Comparison of ENCODE assay signal across 8 mouse cellular contexts in the genomic region with DNA sequence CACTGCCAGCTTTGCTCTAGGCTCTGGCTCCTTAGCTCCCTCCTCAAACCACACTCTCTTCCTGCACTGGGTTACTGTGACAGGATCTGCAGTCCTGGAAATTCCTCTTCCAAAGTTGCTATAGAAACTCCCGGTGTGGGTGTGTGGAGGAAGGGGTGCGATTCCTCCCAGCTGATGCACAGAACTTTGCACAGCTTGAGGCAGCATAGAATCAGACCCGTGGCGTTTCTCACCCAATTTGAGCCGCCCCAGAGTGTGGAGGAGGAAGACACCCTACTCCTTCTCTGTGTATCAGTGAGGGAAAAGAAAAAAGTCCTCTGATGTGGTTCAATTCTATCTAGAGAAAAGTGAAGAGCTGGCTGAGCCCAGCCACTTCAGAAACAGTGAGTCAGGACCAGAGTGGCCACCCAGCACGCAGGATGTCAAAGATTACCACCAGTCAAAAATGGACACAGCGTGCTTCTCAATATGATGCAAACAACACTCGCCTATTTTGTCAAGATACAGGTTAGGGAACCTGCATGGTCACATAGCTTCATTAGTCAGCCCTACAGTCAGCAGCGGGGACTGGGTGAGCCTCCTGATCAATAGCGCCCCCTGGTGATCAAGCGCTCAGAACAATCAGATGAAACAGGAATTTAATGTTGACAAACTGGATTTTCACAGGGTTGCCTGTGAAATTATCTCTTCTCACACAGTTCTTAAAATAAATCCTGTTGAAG.
A peak's percentile ranks its signal among the peaks of the same experiment; 100 is the strongest.
DNase-seq lines count a peak whose midpoint lies in the region; ATAC-seq and TF ChIP-seq lines count a peak whose summit lies in the region.

No protein-coding gene starts in this region.

- peak; percentile 39 for TF ChIP-seq CTCF in heart, adult 2 months (IDR thresholded peaks at IDR 0.05)

- TF ChIP-seq EP300 in heart, adult 2 months (IDR thresholded peaks at IDR 0.05; ENCODE audit: insufficient read depth, low read depth, low read length): no peak

- no peak overlapping the region for H3K9ac ChIP-seq in heart, adult 2 months (ENCODE audit: low read depth, low read length)
- no peak overlapping the region for H3K9ac ChIP-seq in hindbrain, embryonic 15.5 days

- no peak for TF ChIP-seq POLR2A in heart, adult 2 months (IDR thresholded peaks at IDR 0.05; ENCODE audit: insufficient read depth, low read depth, low read length)

- H3K27me3 ChIP-seq in heart, adult 2 months (ENCODE audit: control insufficient read depth, insufficient read depth, low read length): no peaks in the 10 kb centered on the region
- H3K27me3 ChIP-seq in hindbrain, embryonic 15.5 days: no peaks in the 10 kb centered on the region

- no peak overlapping the region for H3K27ac ChIP-seq in heart, adult 2 months
- no peak overlapping the region for H3K27ac ChIP-seq in hindbrain, embryonic 15.5 days (replicated peaks)

- H3K4me3 ChIP-seq in heart, adult 2 months: no peak overlapping the region
- no peak overlapping the region for H3K4me3 ChIP-seq in hindbrain, embryonic 15.5 days

- ATAC-seq in hindbrain, embryonic 15.5 days (ENCODE audit: low FRiP score, low read depth): 0 out of 2 replicates have a peak, but pooled peaks have one; percentile 38

- H3K79me2 ChIP-seq in heart, adult 2 months (replicated peaks; ENCODE audit: control insufficient read depth, insufficient read depth, low read length): no peaks in the 10 kb centered on the region

- WGBS in heart, adult 2 months: 25% methylated on average over 11 of the region's 11 CpGs
- 25% methylated on average over 11 of the region's 11 CpGs for WGBS in hindbrain, embryonic 15.5 days

- intact Hi-C loops in heart, adult 2 months (cut with DNase I): no loop called here
- intact Hi-C loops in left cerebral cortex, postnatal 14 days (cut with DNase I): loop anchor here (5.0 kb wide), 2 partner anchors 96 to 321 kb away; partner anchors contain the start of gene Otud7a

- no peaks in the 10 kb centered on the region for H3K4me1 ChIP-seq in heart, adult 2 months (ENCODE audit: control insufficient read depth, insufficient read depth, low read length)
- no peaks in the 10 kb centered on the region for H3K4me1 ChIP-seq in hindbrain, embryonic 15.5 days (replicated peaks)

- DNase-seq in heart, adult 2 months: no peak
- no peak for DNase-seq in heart, adult 9 months (ENCODE audit: low spot score in 2 of 2)
- peak; percentile 24 for DNase-seq in NIH3T3 (ENCODE audit: low read depth)
- peak; percentile 70 for DNase-seq in embryo, embryonic 10 days (ENCODE audit: low spot score)
- peak; percentile 85 to 91 for DNase-seq in left cerebral cortex, postnatal 14 days (ENCODE audit: low spot score in 2 of 2)
- peak; percentile 66 for DNase-seq in retina, postnatal 1 day
- no peak for DNase-seq in gastrocnemius, postnatal 25 days

- no peaks in the 10 kb centered on the region for H3K9me3 ChIP-seq in hindbrain, embryonic 15.5 days

- no peak overlapping the region for H3K4me2 ChIP-seq in hindbrain, embryonic 15.5 days

- no peaks in the 10 kb centered on the region for H3K36me3 ChIP-seq in heart, adult 2 months (ENCODE audit: control insufficient read depth, insufficient read depth, low read length)
- H3K36me3 ChIP-seq in hindbrain, embryonic 15.5 days: no peaks in the 10 kb centered on the region

Comparison
In these comparisons a context has a peak if more than half of its experiments do, and no peak if none do; other contexts are left out.
1. DNase-seq: peak in NIH3T3 (single experiment), embryo, embryonic 10 days (single experiment), left cerebral cortex, postnatal 14 days (2 of 2) and retina, postnatal 1 day (single experiment); none in heart, adult 2 months (0 of 2), heart, adult 9 months (0 of 2) and gastrocnemius, postnatal 25 days (single experiment).